Mouse (Mus musculus): ENCODE measurements around the gene Pbdc1. TPM values are rescaled to one million over a fixed set of nuclear protein-coding genes. Genes with fewer than 3 reads are reported as not detected.

The Pbdc1 gene
- total RNA-seq, 2 experiments from 2014 or later = 7.1 to 7.3 TPM

Other genes with a start within 250 kb of the Pbdc1 start
- gene Magee2, start 222.5 kb upstream of the Pbdc1 start, total RNA-seq (2021) = not detected
- gene Magee1, start 40.6 kb downstream of the Pbdc1 start, total RNA-seq (2021) = 1 to 10 TPM; 5.3 to 5.9 TPM

Data from heart, postnatal 14 days (tissue).